Mouse (Mus musculus) liver, embryonic 11.5 days (tissue): Measurements from ENCODE around the gene Tram2. TPM values are rescaled to one million over a fixed set of nuclear protein-coding genes. Genes with fewer than 3 reads are reported as not detected.

Experiments used
- ATAC-seq: fragments of 200-750 bp; cut with Nextera tagmentation; replicated peaks from 2 replicates; pipeline ENCODE4 v1.8.0; 2017; ENCODE audit warnings: moderate number of reproducible peaks, mild to moderate bottlenecking, moderate TSS enrichment, moderate library complexity; ENCODE audit not compliant: low FRiP score
- DNase-seq: peaks from one replicate; pipeline ENCODE4 v3.0.0-alpha.2; 2017; ENCODE audit warnings: low spot score
- H3K27ac ChIP-seq: fragments of 300-500 bp; sonication (generic); 2 replicates; pipeline ENCODE4 v1.5.1; 2014; ENCODE audit warnings: mild to moderate bottlenecking, low read depth, low read length, control low read depth
- H3K27me3 ChIP-seq: fragments of 300-500 bp; sonication (generic); replicated peaks from 2 replicates; pipeline ENCODE4 v1.6.1; 2014; ENCODE audit warnings: low read length, mixed read lengths; ENCODE audit not compliant: control insufficient read depth, insufficient read depth
- H3K36me3 ChIP-seq: fragments of 300-500 bp; sonication (generic); 2 replicates; pipeline ENCODE4 v1.6.1; 2014; ENCODE audit warnings: mild to moderate bottlenecking, low read length, moderate library complexity, mixed read lengths; ENCODE audit not compliant: control insufficient read depth, insufficient read depth
- H3K4me1 ChIP-seq: fragments of 300-500 bp; sonication (generic); replicated peaks from 2 replicates; pipeline ENCODE4 v1.6.1; 2014; ENCODE audit warnings: low read length, mixed read lengths; ENCODE audit not compliant: control insufficient read depth, insufficient read depth
- H3K4me2 ChIP-seq: fragments of 300-500 bp; sonication (generic); 2 replicates; pipeline ENCODE4 v1.6.1; 2014; ENCODE audit warnings: mild to moderate bottlenecking, control low read depth, moderate library complexity
- H3K4me3 ChIP-seq: fragments of 300-500 bp; sonication (generic); 2 replicates; pipeline ENCODE4 v1.5.1; 2014; ENCODE audit warnings: low read depth, low read length, control low read depth
- H3K9ac ChIP-seq: fragments of 300-500 bp; sonication (generic); 2 replicates; pipeline ENCODE4 v1.6.1; 2014; ENCODE audit warnings: low read depth, low read length, control low read depth
- H3K9me3 ChIP-seq: fragments of 300-500 bp; sonication (generic); 2 replicates; pipeline ENCODE4 v1.6.1; 2016; ENCODE audit warnings: low read length, inconsistent platforms, mixed read lengths; ENCODE audit not compliant: control insufficient read depth
- WGBS: fragments of 180-500 bp; shearing (Covaris S2); extraction: QIAGEN DNeasy Blood & Tissue Kit; methylation state at CpG from one replicate; pipeline ENCODE4 v1.1.7; 2014; 5-methylcytosine and 5-hydroxymethylcytosine counted together
- polyA plus RNA-seq: library from polyadenylated mRNA; unstranded; fragments of >200 nt; fragmentation: Nextera tagmentation; extraction: Ambion mirVana; gene quantifications from 2 replicates; pipeline ENCODE4 v1.2.1, GENCODE M21; 2014

Tram2 gene
- 3.9 and 4.0 TPM in 2 replicates for polyA plus RNA-seq

DNA sequence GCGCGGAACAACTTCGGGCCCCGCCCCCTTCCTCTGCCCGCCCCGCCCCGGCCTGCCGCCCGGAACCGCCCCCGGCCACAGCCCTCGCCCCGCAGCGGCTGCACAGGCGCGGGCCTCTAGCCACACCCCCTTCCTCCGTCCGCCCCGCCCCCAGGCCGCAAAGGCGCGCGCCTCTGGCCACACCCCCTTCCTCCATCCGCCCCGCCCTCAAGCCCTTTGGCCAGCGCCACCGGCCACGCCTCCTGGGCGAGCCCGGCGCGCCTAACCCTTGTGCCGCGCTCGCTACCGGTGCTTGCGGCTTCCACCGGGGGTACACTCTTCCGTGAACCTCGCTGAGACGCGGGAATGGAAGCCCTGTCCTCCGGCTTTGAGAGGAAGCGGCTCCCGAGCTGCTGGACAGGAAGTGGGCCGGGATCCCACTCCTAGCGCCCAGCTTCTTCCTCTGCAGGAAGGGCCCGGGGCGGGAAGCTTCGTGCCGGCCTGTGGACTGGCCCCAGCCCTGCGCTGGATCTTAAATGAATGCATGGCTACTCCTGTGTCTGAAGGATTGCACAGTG lies at the start of gene Tram2:
Gene Tram2, minus strand, starts transcription at position 13 of the 557 bp plus-strand sequence.
- no peaks in the 10 kb centered on the region for H3K9me3 ChIP-seq
- DNase-seq: peak; percentile 95
- peaks cover 4% of the 10 kb centered on the region for H3K4me1 ChIP-seq
- H3K27ac ChIP-seq: peak within 1 kb of the TSS; percentile 86
- 1% methylated on average over 44 of the region's 52 CpGs for whole genome bisulfite sequencing
- H3K4me2 ChIP-seq: peak within 1 kb of the TSS; percentile 84
- H3K36me3 ChIP-seq: no peaks in the 10 kb centered on the region
- H3K4me3 ChIP-seq: peak within 1 kb of the TSS; percentile 61
- no peaks in the 10 kb centered on the region for H3K27me3 ChIP-seq
- peak; percentile 93 for ATAC-seq
- H3K9ac ChIP-seq: peak within 1 kb of the TSS; percentile 80

DNA sequence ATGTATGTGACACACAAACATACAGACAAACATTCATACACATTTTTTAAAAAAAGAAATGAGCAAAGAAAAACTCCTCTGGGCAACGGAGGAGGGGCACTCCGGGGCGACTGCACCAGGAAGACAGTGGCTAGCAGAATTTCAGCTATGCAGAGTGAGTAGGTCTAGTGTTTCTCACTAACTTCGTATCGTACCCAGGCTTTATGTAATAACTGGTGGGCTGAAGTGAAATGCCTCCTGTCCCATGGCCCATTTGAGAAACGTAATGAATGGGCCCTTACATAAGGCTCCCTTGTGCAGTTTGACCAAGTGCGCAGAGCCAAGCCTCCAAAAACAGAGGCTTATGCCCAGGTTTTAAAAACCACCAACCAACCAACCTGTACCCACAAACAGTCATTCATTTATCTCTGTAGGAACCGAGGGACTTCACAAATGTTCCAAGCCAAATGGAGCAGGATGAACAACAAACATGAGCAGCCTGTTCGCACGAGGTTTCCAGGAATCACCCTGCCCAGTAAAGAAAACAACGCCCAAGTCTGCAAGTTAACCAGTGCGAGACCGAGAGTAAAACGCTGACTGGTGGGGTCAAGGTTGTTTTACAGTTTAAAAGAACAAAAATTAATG lies 45.8 kb upstream of the Tram2 start:
- 80% methylated on average over 14 of the region's 14 CpGs for WGBS
- Histone ChIP-seq H3K4me1 (no peaks in the 10 kb centered on the region), H3K36me3 (no peaks in the 10 kb centered on the region), H3K4me3 (no peak overlapping the region), H3K27ac (no peak overlapping the region), H3K27me3 (no peaks in the 10 kb centered on the region), H3K9me3 (peaks cover 2% of the 10 kb centered on the region; the same call in 1 of the 2 replicates), H3K4me2 (no peak overlapping the region), H3K9ac (no peak overlapping the region)
- no peak for DNase-seq
- ATAC-seq: no peak

DNA sequence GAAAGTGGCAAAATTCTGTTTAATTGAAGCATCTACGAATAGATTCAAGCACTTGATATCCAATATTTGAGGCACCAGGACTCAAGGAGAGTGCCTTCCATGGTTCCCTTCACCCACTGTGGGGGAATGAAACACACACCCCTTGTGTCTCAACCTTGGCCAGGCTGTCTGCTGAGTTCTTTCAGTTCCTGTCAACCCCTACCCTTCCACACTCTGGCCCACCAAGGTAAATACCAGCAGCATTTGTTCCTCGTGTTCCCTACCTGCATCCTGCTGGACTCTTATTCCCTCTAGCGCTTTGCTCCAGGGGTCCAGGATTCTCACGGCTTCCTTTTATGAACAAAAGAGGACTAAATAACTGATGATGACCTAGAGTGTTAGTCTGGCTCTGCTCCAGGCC lies 24.8 kb upstream of the Tram2 start:
- no peak overlapping the region for H3K9ac ChIP-seq
- no peak for ATAC-seq
- DNase-seq: no peak
- no peaks in the 10 kb centered on the region for H3K36me3 ChIP-seq
- no peak overlapping the region for H3K4me3 ChIP-seq
- no peaks in the 10 kb centered on the region; the same call in 1 of the 2 replicates for H3K4me1 ChIP-seq
- no peak overlapping the region for H3K27ac ChIP-seq
- no peaks in the 10 kb centered on the region for H3K27me3 ChIP-seq
- no peaks in the 10 kb centered on the region for H3K9me3 ChIP-seq
- no peak overlapping the region for H3K4me2 ChIP-seq
- WGBS: 77% methylated on average over 4 of the region's 4 CpGs

DNA sequence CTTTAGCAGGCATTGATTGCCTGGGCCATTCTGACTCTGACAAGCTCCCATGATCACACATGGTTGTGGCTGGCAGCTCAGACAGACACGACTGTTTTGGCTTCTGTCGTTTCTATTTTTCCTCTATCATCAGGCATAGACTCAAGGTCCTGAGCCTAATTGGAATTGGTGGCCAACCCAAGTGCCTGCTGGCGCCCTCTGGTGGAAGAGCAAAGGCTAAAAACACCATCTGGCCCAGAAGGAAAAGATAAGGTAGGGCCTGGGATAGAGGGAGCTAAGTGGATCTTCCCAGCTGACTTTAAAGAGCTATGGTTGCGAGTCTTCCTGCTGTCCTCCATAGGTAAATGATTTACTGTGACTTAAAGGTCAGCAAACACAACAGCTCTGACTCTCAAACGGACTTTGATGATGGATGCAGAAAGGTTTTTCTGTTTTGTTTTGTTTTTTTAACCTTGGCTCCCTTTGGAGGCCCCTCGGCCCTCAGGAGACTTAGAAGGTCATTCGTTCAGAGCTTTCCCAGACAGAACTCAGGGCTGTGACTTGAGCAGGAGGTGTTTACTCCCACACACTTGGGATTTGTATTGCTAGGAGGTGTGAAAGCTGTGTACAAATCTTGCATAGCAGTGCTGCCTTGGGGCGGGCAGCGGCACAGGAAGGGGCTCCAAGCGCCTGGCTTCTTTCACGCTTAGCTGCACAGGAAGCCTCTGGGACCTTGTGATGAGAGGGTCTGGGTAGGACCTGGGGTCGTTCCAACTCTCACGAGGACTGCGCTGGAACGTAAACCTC lies 22.4 kb upstream of the Tram2 start:
- ATAC-seq: peak; percentile 61; the same call in 1 of the 2 replicates
- no peaks in the 10 kb centered on the region for H3K9me3 ChIP-seq
- H3K4me2 ChIP-seq: no peak overlapping the region
- H3K9ac ChIP-seq: no peak overlapping the region
- no peak for DNase-seq
- 45% methylated on average over 15 of the region's 15 CpGs for WGBS
- no peaks in the 10 kb centered on the region for H3K36me3 ChIP-seq
- no peak overlapping the region for H3K27ac ChIP-seq
- H3K4me3 ChIP-seq: no peak overlapping the region
- no peaks in the 10 kb centered on the region for H3K27me3 ChIP-seq
- no peaks in the 10 kb centered on the region; the same call in 1 of the 2 replicates for H3K4me1 ChIP-seq

DNA sequence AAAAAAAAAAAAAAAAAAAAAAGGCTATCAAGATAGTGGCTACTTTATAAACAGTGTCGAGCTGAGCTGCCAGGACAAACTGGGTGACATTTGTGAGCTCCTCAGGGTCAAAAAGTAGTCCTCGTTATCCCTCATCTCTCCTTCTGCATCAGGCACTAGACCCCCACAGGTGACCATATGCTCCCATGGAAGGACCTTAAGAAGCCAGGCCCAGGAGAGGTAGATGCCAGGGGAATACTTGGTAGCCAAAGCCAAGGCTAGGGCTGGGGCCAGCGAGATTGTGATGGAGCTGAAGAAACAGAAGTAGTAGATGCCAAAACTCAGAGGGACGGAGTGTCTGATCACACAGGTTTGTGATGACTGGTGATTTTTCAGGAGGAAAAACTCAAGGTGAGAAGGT lies 21.7 kb upstream of the Tram2 start:
- ATAC-seq (no peak), DNase-seq (no peak)
- Histone ChIP-seq H3K27ac (no peak overlapping the region), H3K9me3 (no peaks in the 10 kb centered on the region), H3K4me2 (no peak overlapping the region), H3K4me3 (no peak overlapping the region), H3K4me1 (no peaks in the 10 kb centered on the region; the same call in 1 of the 2 replicates), H3K9ac (no peak overlapping the region), H3K27me3 (no peaks in the 10 kb centered on the region), H3K36me3 (no peaks in the 10 kb centered on the region)
- WGBS: 83% methylated on average over 4 of the region's 4 CpGs

DNA sequence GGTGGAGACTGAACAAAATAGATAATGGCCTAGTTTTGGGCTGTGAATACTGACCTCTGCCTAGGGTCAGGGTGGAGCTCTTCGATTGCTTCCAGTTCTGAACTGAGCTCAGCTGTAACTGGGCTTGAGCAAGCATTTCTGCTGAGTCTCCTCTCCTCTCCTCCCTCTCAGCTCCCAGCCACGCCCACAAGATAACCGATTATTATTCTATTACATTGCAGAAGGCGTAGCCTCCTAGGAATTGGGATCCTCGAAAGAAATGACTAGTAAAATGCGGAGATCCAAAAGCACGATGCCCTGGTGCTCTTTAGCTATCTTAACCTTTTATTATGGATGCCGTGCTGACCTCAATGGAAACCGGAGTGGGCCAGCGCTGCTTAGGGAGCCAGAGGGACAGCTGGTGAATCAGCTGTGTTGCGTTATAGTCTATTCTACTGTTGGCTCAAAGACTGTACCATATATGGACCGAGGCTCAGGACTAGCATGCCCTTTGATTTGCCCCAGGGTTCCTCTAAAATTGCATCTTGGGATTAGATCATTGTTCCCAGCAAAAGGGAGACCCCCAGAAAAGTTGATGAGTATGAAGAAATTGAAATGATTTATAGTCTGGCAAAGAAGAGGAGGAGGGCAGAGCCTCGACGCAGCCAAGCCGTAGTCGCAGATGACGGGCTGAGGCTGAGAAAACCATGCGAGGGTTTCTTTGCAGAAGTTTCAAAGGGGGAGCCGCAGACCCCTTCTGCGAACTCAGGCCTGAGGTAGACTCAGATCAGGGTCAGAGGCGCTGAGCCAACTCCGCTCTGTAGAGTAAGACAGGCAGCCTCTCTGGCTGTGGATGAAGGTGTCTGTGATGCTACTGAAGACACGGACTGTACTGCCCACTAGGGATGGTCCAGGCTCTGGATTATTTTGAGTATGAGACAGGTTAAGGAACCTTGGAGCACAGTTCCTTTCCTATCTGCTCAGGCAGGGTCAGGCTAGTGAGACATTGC lies 18.3 kb upstream of the Tram2 start:
- ATAC-seq: no peak
- 85% methylated on average over 23 of the region's 23 CpGs for WGBS
- DNase-seq: no peak

DNA sequence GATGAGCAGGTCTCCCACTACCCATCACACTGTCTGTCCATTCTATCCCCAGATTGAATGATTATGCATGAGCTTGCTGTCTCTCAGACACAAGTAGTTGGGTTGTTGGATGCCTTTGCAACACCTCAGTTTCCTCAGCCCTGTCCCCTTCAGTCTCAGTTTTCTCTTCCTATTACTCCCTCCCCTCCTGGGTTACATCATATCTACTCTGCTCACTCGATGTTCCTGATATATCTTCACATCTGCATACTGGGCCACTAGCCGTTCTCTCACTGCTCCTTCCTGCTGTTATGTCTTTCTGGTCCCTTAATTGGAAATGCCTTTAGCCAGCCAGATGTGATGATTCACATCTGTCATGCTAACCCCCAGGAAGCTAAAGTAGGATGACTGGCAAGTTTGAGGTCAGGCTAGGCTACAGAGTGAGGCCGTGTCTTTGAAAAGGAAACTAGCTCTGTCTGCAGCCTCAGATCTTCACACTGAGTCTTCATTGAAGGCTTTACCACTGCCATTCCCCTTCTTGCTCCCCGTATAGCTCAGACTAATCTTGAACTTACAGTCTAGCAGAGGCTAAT lies 15.7 kb upstream of the Tram2 start:
- Histone ChIP-seq H3K9ac (no peak overlapping the region), H3K4me3 (no peak overlapping the region), H3K27ac (no peak overlapping the region), H3K9me3 (no peaks in the 10 kb centered on the region), H3K36me3 (no peaks in the 10 kb centered on the region), H3K27me3 (no peaks in the 10 kb centered on the region), H3K4me1 (no peaks in the 10 kb centered on the region), H3K4me2 (no peak overlapping the region)
- DNase-seq: no peak
- 25% methylated on average over 4 of the region's 4 CpGs for WGBS
- peak; percentile 27; the same call in 1 of the 2 replicates for ATAC-seq

More for the DNA sequence above, 18.3 kb upstream of the Tram2 start:
- H3K9ac ChIP-seq: no peak overlapping the region
- H3K4me1 ChIP-seq: no peaks in the 10 kb centered on the region; the same call in 1 of the 2 replicates
- H3K4me3 ChIP-seq: no peak overlapping the region
- no peaks in the 10 kb centered on the region for H3K9me3 ChIP-seq
- no peak overlapping the region for H3K4me2 ChIP-seq
- no peaks in the 10 kb centered on the region for H3K27me3 ChIP-seq
- no peaks in the 10 kb centered on the region for H3K36me3 ChIP-seq
- no peak overlapping the region for H3K27ac ChIP-seq

DNA sequence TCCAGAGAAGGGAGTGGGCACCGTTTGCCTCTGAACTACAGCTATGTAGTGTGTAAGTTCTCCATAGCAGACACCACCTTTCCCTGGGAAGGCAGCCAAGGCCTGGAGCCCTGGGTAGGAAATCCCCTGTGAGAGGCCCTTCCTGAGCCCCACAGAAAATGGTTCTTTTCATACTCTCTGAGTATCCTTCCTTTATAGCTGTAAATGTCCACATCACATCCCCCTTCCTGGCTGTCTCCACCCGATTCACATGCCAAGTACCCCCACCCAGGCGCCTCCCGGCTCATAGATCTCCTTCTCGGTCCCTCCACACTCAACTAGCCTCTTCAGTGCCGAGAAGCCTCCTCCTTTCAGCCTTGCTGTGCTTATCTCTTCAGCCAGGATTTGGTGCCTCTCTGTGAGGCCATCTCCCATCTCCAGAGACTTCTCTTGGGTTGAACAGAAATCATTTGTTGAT lies 10.7 kb upstream of the Tram2 start:
- no peaks in the 10 kb centered on the region for H3K9me3 ChIP-seq
- H3K27ac ChIP-seq: no peak overlapping the region
- no peak overlapping the region for H3K9ac ChIP-seq
- ATAC-seq: peak; percentile 61; the same call in 1 of the 2 replicates
- 40% methylated on average over 6 of the region's 6 CpGs for WGBS
- H3K4me1 ChIP-seq: peaks cover 4% of the 10 kb centered on the region
- H3K36me3 ChIP-seq: no peaks in the 10 kb centered on the region
- no peak overlapping the region for H3K4me2 ChIP-seq
- DNase-seq: no peak
- no peaks in the 10 kb centered on the region for H3K27me3 ChIP-seq
- no peak overlapping the region for H3K4me3 ChIP-seq
